Mouse (Mus musculus) midbrain, embryonic 14.5 days (tissue): ENCODE data around the gene Gpi1. TPM values are rescaled to one million over a fixed set of nuclear protein-coding genes. Genes with fewer than 3 reads are reported as not detected.

Source experiments
- ATAC-seq: fragments of 200-750 bp; cut with Nextera tagmentation; 2 replicates; pipeline ENCODE4 v1.8.0; 2017; ENCODE audit warnings: moderate number of reproducible peaks, moderate library complexity; ENCODE audit not compliant: low FRiP score, low TSS enrichment
- DNase-seq: peaks from one replicate; pipeline ENCODE4 v3.0.0-alpha.2; 2015
- H3K27ac ChIP-seq: fragments of 300-500 bp; sonication (generic); replicated peaks from 2 replicates; pipeline ENCODE4 v1.5.1; 2014; ENCODE audit warnings: mild to moderate bottlenecking, low read depth, low read length, moderate library complexity
- H3K27me3 ChIP-seq: fragments of 300-500 bp; sonication (generic); 2 replicates; pipeline ENCODE4 v1.6.1; 2014; ENCODE audit warnings: low read length, control low read depth, mixed read lengths; ENCODE audit not compliant: control insufficient read depth, insufficient read depth
- H3K36me3 ChIP-seq: fragments of 300-500 bp; sonication (generic); 2 replicates; pipeline ENCODE4 v1.6.1; 2014; ENCODE audit warnings: low read length, control low read depth; ENCODE audit not compliant: control insufficient read depth, insufficient read depth
- H3K4me1 ChIP-seq: fragments of 300-500 bp; sonication (generic); 2 replicates; pipeline ENCODE4 v1.6.1; 2014; ENCODE audit warnings: mild to moderate bottlenecking, antibody characterized with exemption, low read length, control low read depth; ENCODE audit not compliant: control insufficient read depth, insufficient read depth
- H3K4me2 ChIP-seq: fragments of 300-500 bp; sonication (generic); 2 replicates; pipeline ENCODE4 v1.6.1; 2014; ENCODE audit warnings: mild to moderate bottlenecking, low read length, moderate library complexity
- H3K4me3 ChIP-seq: fragments of 300-500 bp; sonication (generic); replicated peaks from 2 replicates; pipeline ENCODE4 v1.5.1; 2014; ENCODE audit warnings: low read depth, low read length
- H3K9ac ChIP-seq: fragments of 300-500 bp; sonication (generic); replicated peaks from 2 replicates; pipeline ENCODE4 v1.6.1; 2014; ENCODE audit warnings: mild to moderate bottlenecking, low read length, moderate library complexity
- H3K9me3 ChIP-seq: fragments of 300-500 bp; sonication (generic); 2 replicates; pipeline ENCODE4 v1.6.1; 2016; ENCODE audit warnings: low read length, control low read depth, mixed read lengths; ENCODE audit not compliant: control insufficient read depth
- WGBS: fragments of 180-500 bp; shearing (Covaris S2); extraction: QIAGEN DNeasy Blood & Tissue Kit; methylation state at CpG from one replicate; pipeline ENCODE4 v1.1.7; 2014; 5-methylcytosine and 5-hydroxymethylcytosine counted together
- polyA plus RNA-seq: library from polyadenylated mRNA; unstranded; fragments of >200 nt; fragmentation: Nextera tagmentation; extraction: Ambion mirVana; gene quantifications from 2 replicates; pipeline ENCODE4 v1.2.1, GENCODE M21; 2014

Gpi1 gene
- polyA plus RNA-seq, 1 experiment from 2014 or later, result 216 TPM

DNA sequence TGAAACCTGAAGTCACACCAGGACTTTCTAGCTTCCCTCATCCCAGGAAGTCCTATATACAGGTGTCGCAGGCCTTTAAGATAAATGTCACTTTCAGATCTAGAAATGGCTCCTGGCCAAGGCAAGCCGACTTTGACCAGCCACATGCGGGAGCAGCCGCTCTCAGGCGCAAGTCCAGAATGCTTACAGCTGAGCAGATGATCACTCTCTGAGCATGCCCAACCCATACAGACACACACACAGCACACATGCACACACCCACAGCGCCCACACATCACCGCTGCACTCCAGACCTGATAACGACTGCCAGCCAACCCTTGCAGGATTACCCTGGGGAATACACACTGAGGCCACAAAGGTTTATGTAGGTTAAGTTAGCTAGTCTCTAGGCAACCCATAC is 4.0 kb downstream of the Gpi1 start:
- no peak for DNase-seq
- no peak for ATAC-seq
- 87% methylated on average over 8 of the region's 8 CpGs for WGBS

DNA sequence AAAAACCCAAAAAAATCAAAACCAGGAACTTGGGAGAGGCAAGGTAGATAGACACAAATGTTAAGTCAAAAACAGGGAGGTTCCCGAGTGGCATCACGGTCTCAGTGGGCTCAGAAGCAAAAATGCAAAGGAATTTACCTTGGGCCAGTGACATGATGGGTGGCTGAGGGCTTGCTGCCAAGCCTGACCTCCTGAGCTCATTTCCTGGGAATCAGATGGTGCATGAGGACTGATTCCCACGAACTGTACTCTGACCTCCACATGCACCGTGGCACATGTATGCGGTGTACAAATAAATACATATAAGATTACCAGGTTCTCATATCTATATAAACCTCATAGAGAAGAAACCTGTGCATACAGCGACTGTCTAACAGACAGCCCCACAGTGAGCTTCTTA is 5.8 kb downstream of the Gpi1 start:
- Histone ChIP-seq H3K9ac (no peak overlapping the region), H3K27ac (no peak overlapping the region), H3K4me3 (no peak overlapping the region), H3K4me1 (peaks cover 7% of the 10 kb centered on the region; the same call in 1 of the 2 replicates), H3K9me3 (no peaks in the 10 kb centered on the region), H3K27me3 (no peaks in the 10 kb centered on the region), H3K4me2 (no peak overlapping the region), H3K36me3 (peaks cover 52% of the 10 kb centered on the region)
- ATAC-seq, result no peak
- 95% methylated on average over 6 of the region's 6 CpGs for WGBS
- DNase-seq, result no peak

More for the DNA sequence above, 4.0 kb downstream of the Gpi1 start:
- no peak overlapping the region for H3K27ac ChIP-seq
- H3K27me3 ChIP-seq, result no peaks in the 10 kb centered on the region
- peaks cover 34% of the 10 kb centered on the region for H3K36me3 ChIP-seq
- H3K9me3 ChIP-seq, result no peaks in the 10 kb centered on the region
- H3K4me1 ChIP-seq, result peaks cover 12% of the 10 kb centered on the region; the same call in 1 of the 2 replicates
- no peak overlapping the region for H3K9ac ChIP-seq
- H3K4me2 ChIP-seq, result no peak overlapping the region
- H3K4me3 ChIP-seq, result no peak overlapping the region

- H3K4me2 ChIP-seq, result no peak overlapping the region
- peaks cover 70% of the 10 kb centered on the region for H3K36me3 ChIP-seq
- H3K4me3 ChIP-seq, result no peak overlapping the region
- no peaks in the 10 kb centered on the region for H3K4me1 ChIP-seq
- no peak for DNase-seq
- H3K9ac ChIP-seq, result no peak overlapping the region
- no peaks in the 10 kb centered on the region for H3K27me3 ChIP-seq
- WGBS, result 96% methylated on average over 10 of the region's 10 CpGs
- no peak overlapping the region for H3K27ac ChIP-seq
- no peak for ATAC-seq
- no peaks in the 10 kb centered on the region for H3K9me3 ChIP-seq
These were observed 7.8 kb downstream of the Gpi1 start for GRCm38 (mm10) chr7:34222340-34222739.

DNA sequence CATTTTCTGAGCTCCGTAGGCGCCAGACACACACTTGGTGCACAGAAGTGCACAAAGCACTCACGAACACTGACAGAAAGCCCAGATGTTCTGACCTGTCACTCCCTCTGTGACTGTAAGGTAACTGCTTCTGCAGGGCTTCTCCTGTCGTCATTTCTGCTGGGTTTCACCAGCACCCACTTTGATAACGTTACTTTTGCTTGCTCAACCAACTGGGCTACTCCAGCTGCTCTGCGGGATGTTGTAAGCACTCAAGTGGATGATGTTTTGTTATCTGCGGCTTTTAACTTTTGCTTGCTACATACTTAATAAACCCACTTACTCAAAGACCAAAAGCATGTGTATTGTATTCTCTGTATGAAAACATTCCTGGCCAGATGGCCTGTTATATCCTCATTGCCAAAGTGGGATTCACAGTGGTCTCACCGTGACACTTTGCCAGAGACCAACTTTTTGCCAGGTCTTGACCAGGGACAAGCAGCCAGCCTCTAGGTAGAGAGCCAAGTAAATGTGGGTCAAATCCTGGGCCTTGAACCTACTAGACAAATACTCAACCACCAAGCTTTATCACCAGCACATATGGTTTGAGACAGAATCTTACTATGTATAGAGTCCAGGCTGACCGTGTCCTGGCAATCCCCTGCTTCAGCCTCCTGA is 8.4 kb downstream of the Gpi1 start:
- ATAC-seq, result no peak
- no peaks in the 10 kb centered on the region for H3K9me3 ChIP-seq
- H3K4me3 ChIP-seq, result no peak overlapping the region
- no peak overlapping the region for H3K27ac ChIP-seq
- H3K4me1 ChIP-seq, result no peaks in the 10 kb centered on the region
- no peaks in the 10 kb centered on the region for H3K27me3 ChIP-seq
- no peak overlapping the region for H3K4me2 ChIP-seq
- no peak for DNase-seq
- H3K9ac ChIP-seq, result no peak overlapping the region
- H3K36me3 ChIP-seq, result peaks cover 69% of the 10 kb centered on the region
- 96% methylated on average over 9 of the region's 9 CpGs for WGBS

GRCm38 (mm10) chr7:34218496-34218895 is 11.6 kb downstream of the Gpi1 start:
- H3K9me3 ChIP-seq, result no peaks in the 10 kb centered on the region
- H3K27me3 ChIP-seq, result no peaks in the 10 kb centered on the region
- WGBS, result 88% methylated on average over 1 of the region's 1 CpGs
- H3K4me1 ChIP-seq, result no peaks in the 10 kb centered on the region
- no peak overlapping the region for H3K4me3 ChIP-seq
- H3K9ac ChIP-seq, result no peak overlapping the region
- no peak overlapping the region for H3K27ac ChIP-seq
- DNase-seq (no peak), ATAC-seq (no peak)
- H3K36me3 ChIP-seq, result peaks cover 90% of the 10 kb centered on the region
- no peak overlapping the region for H3K4me2 ChIP-seq

- Histone ChIP-seq H3K4me2 (no peak overlapping the region), H3K27ac (no peak overlapping the region), H3K4me1 (no peaks in the 10 kb centered on the region), H3K36me3 (peaks cover 96% of the 10 kb centered on the region), H3K27me3 (no peaks in the 10 kb centered on the region), H3K9me3 (no peaks in the 10 kb centered on the region), H3K4me3 (no peak overlapping the region), H3K9ac (no peak overlapping the region)
- ATAC-seq, result no peak
- DNase-seq, result no peak
- 86% methylated on average over 10 of the region's 10 CpGs for WGBS
These were observed 13.7 kb downstream of the Gpi1 start for GRCm38 (mm10) chr7:34216474-34216873.

DNA sequence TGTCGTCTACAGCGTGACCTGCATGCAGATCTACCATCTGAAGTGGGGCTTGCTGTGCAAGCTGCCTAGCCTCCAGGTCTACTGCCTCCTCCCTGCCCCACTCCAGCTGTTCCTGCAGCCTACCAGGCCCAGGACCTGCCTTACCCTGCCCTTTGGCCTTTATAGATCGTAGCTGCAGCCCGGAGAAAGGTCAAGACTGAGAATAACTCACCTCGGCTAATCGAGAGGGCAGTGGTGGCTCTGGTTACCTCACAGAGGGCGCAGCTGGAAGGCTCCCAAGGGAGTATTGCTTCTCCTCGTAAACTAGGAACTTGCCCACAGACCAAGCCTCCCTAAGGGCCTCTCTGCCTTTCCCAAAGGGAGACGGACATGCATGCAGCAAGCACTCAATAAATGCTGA is 14.7 kb downstream of the Gpi1 start:
- peaks cover 95% of the 10 kb centered on the region for H3K36me3 ChIP-seq
- WGBS, result 93% methylated on average over 9 of the region's 9 CpGs
- no peak overlapping the region for H3K4me2 ChIP-seq
- H3K9ac ChIP-seq, result no peak overlapping the region
- H3K27me3 ChIP-seq, result no peaks in the 10 kb centered on the region
- H3K4me3 ChIP-seq, result no peak overlapping the region
- DNase-seq (no peak), ATAC-seq (no peak)
- no peaks in the 10 kb centered on the region for H3K9me3 ChIP-seq
- no peaks in the 10 kb centered on the region for H3K4me1 ChIP-seq
- no peak overlapping the region for H3K27ac ChIP-seq

- peaks cover 94% of the 10 kb centered on the region for H3K36me3 ChIP-seq
- 97% methylated on average over 8 of the region's 8 CpGs for WGBS
These were observed 15.5 kb downstream of the Gpi1 start for GRCm38 (mm10) chr7:34214644-34215043.

GRCm38 (mm10) chr7:34213281-34213680 is 16.9 kb downstream of the Gpi1 start:
- 95% methylated on average over 7 of the region's 7 CpGs for WGBS
- Histone ChIP-seq H3K4me2 (no peak overlapping the region), H3K9ac (no peak overlapping the region), H3K36me3 (peaks cover 94% of the 10 kb centered on the region), H3K4me1 (no peaks in the 10 kb centered on the region), H3K9me3 (no peaks in the 10 kb centered on the region), H3K27ac (no peak overlapping the region), H3K27me3 (no peaks in the 10 kb centered on the region), H3K4me3 (no peak overlapping the region)
- DNase-seq (no peak), ATAC-seq (no peak)

More at GRCm38 (mm10) chr7:34214644-34215043, 15.5 kb downstream of the Gpi1 start:
- H3K4me3 ChIP-seq, result no peak overlapping the region
- no peaks in the 10 kb centered on the region for H3K27me3 ChIP-seq
- no peaks in the 10 kb centered on the region for H3K9me3 ChIP-seq
- DNase-seq, result no peak
- no peak overlapping the region for H3K27ac ChIP-seq
- ATAC-seq, result no peak
- no peak overlapping the region for H3K9ac ChIP-seq
- no peaks in the 10 kb centered on the region for H3K4me1 ChIP-seq
- no peak overlapping the region for H3K4me2 ChIP-seq
